Mouse (Mus musculus) limb, embryonic 11.5 days (tissue): ENCODE data around the gene Dock1. TPM values are rescaled to one million over a fixed set of nuclear protein-coding genes. Genes with fewer than 3 reads are reported as not detected.

ENCODE experiments used
- ATAC-seq: fragments of 200-750 bp; cut with Nextera tagmentation; 2 replicates; pipeline ENCODE4 v1.8.0; 2017; ENCODE audit warnings: low read depth; ENCODE audit not compliant: insufficient number of reproducible peaks, low FRiP score, low TSS enrichment
- DNase-seq: peaks from one replicate; pipeline ENCODE4 v3.0.0-alpha.2; 2015; ENCODE audit warnings: low spot score
- H3K27ac ChIP-seq: fragments of 300-500 bp; sonication (generic); replicated peaks from 2 replicates; pipeline ENCODE4 v1.5.1; 2014; ENCODE audit warnings: low read depth, mild to moderate bottlenecking, low read length
- H3K27me3 ChIP-seq: fragments of 300-500 bp; sonication (generic); 2 replicates; pipeline ENCODE4 v1.6.1; 2014; ENCODE audit warnings: mild to moderate bottlenecking, low read length, mixed read lengths; ENCODE audit not compliant: control insufficient read depth, insufficient read depth
- H3K36me3 ChIP-seq: fragments of 300-500 bp; sonication (generic); 2 replicates; pipeline ENCODE4 v1.6.1; 2014; ENCODE audit warnings: mild to moderate bottlenecking, low read length, moderate library complexity, mixed read lengths; ENCODE audit not compliant: control insufficient read depth, insufficient read depth
- H3K4me1 ChIP-seq: fragments of 300-500 bp; sonication (generic); 2 replicates; pipeline ENCODE4 v1.6.1; 2014; ENCODE audit warnings: low read length, mixed read lengths; ENCODE audit not compliant: control insufficient read depth, insufficient read depth
- H3K4me2 ChIP-seq: fragments of 300-500 bp; sonication (generic); 2 replicates; pipeline ENCODE4 v1.6.1; 2014; ENCODE audit warnings: low read depth, mild to moderate bottlenecking, moderate library complexity; ENCODE audit not compliant: severe bottlenecking
- H3K4me3 ChIP-seq: fragments of 300-500 bp; sonication (generic); 2 replicates; pipeline ENCODE4 v1.5.1; 2014; ENCODE audit warnings: low read depth, low read length
- H3K9ac ChIP-seq: fragments of 300-500 bp; sonication (generic); 2 replicates; pipeline ENCODE4 v1.6.1; 2014; ENCODE audit warnings: mild to moderate bottlenecking, low read length
- H3K9me3 ChIP-seq: fragments of 300-500 bp; sonication (generic); 2 replicates; pipeline ENCODE4 v1.6.1; 2016; ENCODE audit warnings: low read length; ENCODE audit not compliant: control insufficient read depth
- WGBS: fragments of 180-500 bp; shearing (Covaris S2); extraction: QIAGEN DNeasy Blood & Tissue Kit; methylation state at CpG from one replicate; pipeline ENCODE4 v1.1.7; 2014; 5-methylcytosine and 5-hydroxymethylcytosine counted together
- polyA plus RNA-seq: library from polyadenylated mRNA; unstranded; fragments of >200 nt; fragmentation: Nextera tagmentation; extraction: Ambion mirVana; gene quantifications from 2 replicates; pipeline ENCODE4 v1.2.1, GENCODE M21; 2014

The Dock1 gene
- polyA plus RNA-seq, 1 experiment from 2014 or later, result 42.7 TPM

- WGBS, result 97% methylated on average over 3 of the region's 3 CpGs
- ATAC-seq, result no peak
- Histone ChIP-seq H3K27me3 (no peaks in the 10 kb centered on the region), H3K4me2 (no peak overlapping the region), H3K36me3 (peaks cover 8% of the 10 kb centered on the region; the same call in 1 of the 2 replicates), H3K4me1 (no peaks in the 10 kb centered on the region), H3K4me3 (no peak overlapping the region), H3K9me3 (no peaks in the 10 kb centered on the region), H3K27ac (no peak overlapping the region), H3K9ac (no peak overlapping the region)
- DNase-seq, result no peak
These were observed 81.0 kb downstream of the Dock1 start for GRCm38 (mm10) chr7:134751496-134751895.

- DNase-seq (no peak), ATAC-seq (no peak)
- Histone ChIP-seq H3K4me3 (no peak overlapping the region), H3K4me1 (no peaks in the 10 kb centered on the region), H3K36me3 (peaks cover 9% of the 10 kb centered on the region; the same call in 1 of the 2 replicates), H3K9ac (no peak overlapping the region), H3K4me2 (no peak overlapping the region), H3K9me3 (no peaks in the 10 kb centered on the region), H3K27me3 (no peaks in the 10 kb centered on the region), H3K27ac (no peak overlapping the region)
- 91% methylated on average over 5 of the region's 5 CpGs for WGBS
These were observed 83.0 kb downstream of the Dock1 start for GRCm38 (mm10) chr7:134753417-134753816.

GRCm38 (mm10) chr7:134757605-134758004 is 87.2 kb downstream of the Dock1 start:
- H3K9me3 ChIP-seq, result no peaks in the 10 kb centered on the region
- 92% methylated on average over 7 of the region's 7 CpGs for WGBS

GRCm38 (mm10) chr7:134761799-134762198 is 91.3 kb downstream of the Dock1 start:
- H3K9ac ChIP-seq, result no peak overlapping the region
- no peak for DNase-seq
- H3K4me1 ChIP-seq, result no peaks in the 10 kb centered on the region
- H3K27me3 ChIP-seq, result no peaks in the 10 kb centered on the region
- peaks cover 15% of the 10 kb centered on the region; the same call in 1 of the 2 replicates for H3K36me3 ChIP-seq
- no peak overlapping the region for H3K4me2 ChIP-seq
- no peak overlapping the region for H3K4me3 ChIP-seq
- 86% methylated on average over 4 of the region's 4 CpGs for WGBS
- H3K9me3 ChIP-seq, result no peaks in the 10 kb centered on the region
- H3K27ac ChIP-seq, result no peak overlapping the region
- no peak for ATAC-seq

More at GRCm38 (mm10) chr7:134757605-134758004, 87.2 kb downstream of the Dock1 start:
- DNase-seq (no peak), ATAC-seq (no peak)
- Histone ChIP-seq H3K27me3 (no peaks in the 10 kb centered on the region), H3K4me3 (no peak overlapping the region), H3K27ac (no peak overlapping the region), H3K36me3 (peaks cover 13% of the 10 kb centered on the region; the same call in 1 of the 2 replicates), H3K9ac (no peak overlapping the region), H3K4me2 (no peak overlapping the region), H3K4me1 (no peaks in the 10 kb centered on the region)

GRCm38 (mm10) chr7:134765130-134765529 is 94.7 kb downstream of the Dock1 start:
- Histone ChIP-seq H3K27ac (no peak overlapping the region), H3K27me3 (no peaks in the 10 kb centered on the region), H3K4me1 (no peaks in the 10 kb centered on the region), H3K9me3 (no peaks in the 10 kb centered on the region), H3K36me3 (peaks cover 9% of the 10 kb centered on the region; the same call in 1 of the 2 replicates), H3K9ac (no peak overlapping the region), H3K4me3 (no peak overlapping the region), H3K4me2 (no peak overlapping the region)
- DNase-seq (no peak), ATAC-seq (no peak)
- WGBS, result 73% methylated on average over 13 of the region's 13 CpGs

- Histone ChIP-seq H3K9ac (no peak overlapping the region), H3K4me1 (no peaks in the 10 kb centered on the region), H3K27ac (no peak overlapping the region), H3K4me2 (no peak overlapping the region), H3K27me3 (no peaks in the 10 kb centered on the region), H3K4me3 (no peak overlapping the region), H3K36me3 (peaks cover 8% of the 10 kb centered on the region), H3K9me3 (no peaks in the 10 kb centered on the region)
- no peak for ATAC-seq
- 95% methylated on average over 9 of the region's 9 CpGs for whole genome bisulfite sequencing
- DNase-seq, result no peak
These were observed 100.9 kb downstream of the Dock1 start for GRCm38 (mm10) chr7:134771314-134771713.

GRCm38 (mm10) chr7:134772363-134772762 is 101.9 kb downstream of the Dock1 start:
- ATAC-seq (no peak), DNase-seq (no peak)
- WGBS, result 93% methylated on average over 7 of the region's 7 CpGs
- no peak overlapping the region for H3K27ac ChIP-seq
- no peaks in the 10 kb centered on the region for H3K9me3 ChIP-seq
- peaks cover 3% of the 10 kb centered on the region for H3K36me3 ChIP-seq
- no peaks in the 10 kb centered on the region for H3K4me1 ChIP-seq
- no peak overlapping the region for H3K4me2 ChIP-seq
- no peak overlapping the region for H3K9ac ChIP-seq
- H3K4me3 ChIP-seq, result no peak overlapping the region
- H3K27me3 ChIP-seq, result no peaks in the 10 kb centered on the region

GRCm38 (mm10) chr7:134772867-134773590 is 102.6 kb downstream of the Dock1 start:
- no peak overlapping the region for H3K4me3 ChIP-seq
- 93% methylated on average over 15 of the region's 15 CpGs for WGBS
- H3K9me3 ChIP-seq, result no peaks in the 10 kb centered on the region
- no peaks in the 10 kb centered on the region for H3K4me1 ChIP-seq
- DNase-seq (no peak), ATAC-seq (no peak)
- H3K9ac ChIP-seq, result no peak overlapping the region
- H3K27ac ChIP-seq, result no peak overlapping the region
- peaks cover 3% of the 10 kb centered on the region for H3K36me3 ChIP-seq
- no peak overlapping the region for H3K4me2 ChIP-seq
- no peaks in the 10 kb centered on the region for H3K27me3 ChIP-seq
